Comparison of ENCODE assay signal across 17 mouse cellular contexts in the genomic region with DNA sequence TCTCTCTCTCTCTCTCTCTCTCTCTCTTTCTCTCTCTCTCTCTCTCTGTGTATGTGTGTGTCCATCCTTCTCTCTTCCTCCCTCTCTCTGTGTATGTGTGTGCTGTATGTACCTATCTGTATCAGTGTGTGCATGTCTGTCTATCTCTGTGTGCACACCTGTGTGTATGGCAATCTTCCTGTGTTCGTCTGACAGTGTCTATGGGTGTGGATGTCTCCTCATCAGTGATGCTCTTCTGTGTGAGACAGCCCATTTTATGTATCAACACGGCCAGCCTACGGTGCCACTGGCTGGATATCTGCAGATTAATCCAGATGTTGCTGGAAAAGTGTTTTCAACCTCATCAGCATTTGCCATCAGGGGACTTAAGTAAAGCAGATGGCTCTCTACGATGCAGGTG.
"Had no signal": no experiment of that assay in that cellular context is flagged by ENCODE, and none has a peak within 500 bp of the region (broad histone marks: within the 10 kb centered on the region; RNA-seq: fewer than 3 reads in every experiment).

No protein-coding gene starts in this region.

- H3K27me3 ChIP-seq: limb, embryonic 13.5 days; midbrain, embryonic 13.5 days had no signal

- H3K4me1 ChIP-seq: midbrain, embryonic 13.5 days; neural tube, embryonic 13.5 days had no signal

- H3K4me3 ChIP-seq: limb, embryonic 10.5 days; limb, embryonic 13.5 days; midbrain, embryonic 13.5 days; myocyte; neural tube, embryonic 13.5 days had no signal

- H3K9ac ChIP-seq: limb, embryonic 13.5 days; lung, embryonic 14.5 days; midbrain, embryonic 13.5 days; neural tube, embryonic 13.5 days had no signal

- H3K27ac ChIP-seq: limb, embryonic 10.5 days; limb, embryonic 13.5 days; macrophage; midbrain, embryonic 13.5 days; neural tube, embryonic 13.5 days had no signal

- ATAC-seq: inflammation-experienced regulatory T-cells, adult 6 months; intestine, embryonic 16.5 days; lung, postnatal 0 days; midbrain, embryonic 13.5 days; midbrain, embryonic 16.5 days had no signal

- DNase-seq: kidney, adult 18-20 months; kidney, adult 9 months; kidney, postnatal 14 days; kidney, postnatal 4 days; lung, embryonic 14.5 days; retina, postnatal 1 day; thymus, postnatal 25 days had no signal

- H3K36me3 ChIP-seq: limb, embryonic 10.5 days; limb, embryonic 13.5 days; midbrain, embryonic 13.5 days; neural tube, embryonic 13.5 days had no signal

- H3K4me2 ChIP-seq: limb, embryonic 13.5 days; lung, embryonic 14.5 days; midbrain, embryonic 13.5 days; neural tube, embryonic 13.5 days had no signal

- H3K9me3 ChIP-seq: limb, embryonic 10.5 days; limb, embryonic 13.5 days; midbrain, embryonic 13.5 days; neural tube, embryonic 13.5 days had no signal
